Mouse (Mus musculus) kidney, embryonic 15.5 days (tissue): Measurements from ENCODE around the gene Casc1. TPM values are rescaled to one million over a fixed set of nuclear protein-coding genes. Genes with fewer than 3 reads are reported as not detected.
A peak's percentile ranks its signal among the peaks of the same experiment; 100 is the strongest.
"Not testable (repeated sequence)": the region's sequence is repeated elsewhere in the genome, so short reads cannot be mapped to it uniquely, and the experiment has no call there.

Source experiments
- ATAC-seq: fragments of 200-750 bp; cut with Nextera tagmentation; replicated peaks from 2 replicates; pipeline ENCODE4 v1.8.0; 2017; ENCODE audit warnings: moderate TSS enrichment; ENCODE audit not compliant: low FRiP score
- H3K27ac ChIP-seq: fragments of 300-500 bp; sonication (generic); 2 replicates; pipeline ENCODE4 v1.5.1; 2015; ENCODE audit warnings: mild to moderate bottlenecking, inconsistent platforms
- H3K27me3 ChIP-seq: fragments of 300-500 bp; sonication (generic); 2 replicates; pipeline ENCODE4 v1.6.1; 2015; ENCODE audit warnings: inconsistent platforms
- H3K36me3 ChIP-seq: fragments of 300-500 bp; sonication (generic); 2 replicates; pipeline ENCODE4 v1.6.1; 2015; ENCODE audit warnings: inconsistent platforms
- H3K4me1 ChIP-seq: fragments of 300-500 bp; sonication (generic); 2 replicates; pipeline ENCODE4 v1.6.1; 2015; ENCODE audit warnings: inconsistent platforms
- H3K4me2 ChIP-seq: fragments of 300-500 bp; sonication (generic); 2 replicates; pipeline ENCODE4 v1.6.1; 2015; ENCODE audit warnings: moderate library complexity, mild to moderate bottlenecking, inconsistent platforms
- H3K4me3 ChIP-seq: fragments of 300-500 bp; sonication (generic); replicated peaks from 2 replicates; pipeline ENCODE4 v1.5.1; 2015; ENCODE audit warnings: mild to moderate bottlenecking, inconsistent platforms
- H3K9ac ChIP-seq: fragments of 300-500 bp; sonication (generic); 2 replicates; pipeline ENCODE4 v1.6.1; 2015; ENCODE audit warnings: mild to moderate bottlenecking, inconsistent platforms
- H3K9me3 ChIP-seq: fragments of 300-500 bp; sonication (generic); replicated peaks from 2 replicates; pipeline ENCODE4 v1.6.1; 2016; ENCODE audit warnings: inconsistent platforms
- WGBS: fragments of 180-500 bp; shearing (Covaris S2); methylation state at CpG from one replicate; pipeline ENCODE4 v1.1.7; 2015; ENCODE audit warnings: mixed read lengths; 5-methylcytosine and 5-hydroxymethylcytosine counted together
- polyA plus RNA-seq: library from polyadenylated mRNA; unstranded; fragments of >200 nt; fragmentation: Nextera tagmentation; extraction: Ambion mirVana; gene quantifications from 2 replicates; pipeline ENCODE4 v1.2.1, GENCODE M21; 2015

The Casc1 gene
- polyA plus RNA-seq, 1 experiment from 2014 or later, result 0.78 TPM

GRCm38 (mm10) chr6:145132969-145133368 lies 77.8 kb downstream of the Casc1 start:
- H3K9ac ChIP-seq, H3K36me3 ChIP-seq, H3K4me2 ChIP-seq, H3K27me3 ChIP-seq, H3K27ac ChIP-seq, ATAC-seq, H3K9me3 ChIP-seq, H3K4me3 ChIP-seq: not testable (repeated sequence)
- WGBS, result 65% methylated on average over 5 of the region's 5 CpGs
- peaks cover 10% of the 10 kb centered on the region; the same call in 1 of the 2 replicates for H3K4me1 ChIP-seq

DNA sequence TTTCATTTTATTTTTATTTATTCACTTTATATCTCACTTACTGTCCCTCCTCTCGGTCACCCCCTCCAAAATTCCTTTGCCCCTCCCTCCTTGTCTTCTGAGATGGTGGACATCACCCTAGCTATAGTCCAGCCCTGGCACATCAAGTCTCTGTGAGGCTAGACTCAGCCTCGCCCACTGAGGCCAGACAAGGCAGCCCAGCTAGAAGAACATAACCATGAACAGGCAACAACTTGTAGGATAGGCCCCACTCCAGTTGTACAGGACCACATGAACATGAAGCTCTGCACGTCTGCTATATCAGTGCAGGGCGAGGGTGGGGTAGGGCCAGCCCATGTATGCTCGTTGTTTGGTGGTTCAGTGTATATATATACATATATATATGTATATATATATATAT lies 78.8 kb downstream of the Casc1 start:
- Histone ChIP-seq H3K9ac (no peak overlapping the region), H3K4me1 (peaks cover 10% of the 10 kb centered on the region; the same call in 1 of the 2 replicates), H3K36me3 (no peaks in the 10 kb centered on the region), H3K9me3 (no peaks in the 10 kb centered on the region), H3K4me3 (no peak overlapping the region), H3K27ac (no peak overlapping the region), H3K4me2 (no peak overlapping the region), H3K27me3 (no peaks in the 10 kb centered on the region)
- 93% methylated on average over 5 of the region's 5 CpGs for WGBS
- ATAC-seq, result no peak

- no peak overlapping the region for H3K4me2 ChIP-seq
- H3K4me1 ChIP-seq, result peaks cover 9% of the 10 kb centered on the region
- no peak overlapping the region for H3K27ac ChIP-seq
- H3K36me3 ChIP-seq, result no peaks in the 10 kb centered on the region
- no peaks in the 10 kb centered on the region for H3K9me3 ChIP-seq
- ATAC-seq, result no peak
- H3K4me3 ChIP-seq, result no peak overlapping the region
- no peaks in the 10 kb centered on the region for H3K27me3 ChIP-seq
- WGBS, result 82% methylated on average over 4 of the region's 4 CpGs
- no peak overlapping the region for H3K9ac ChIP-seq
Observed at GRCm38 (mm10) chr6:145129563-145129962, 81.2 kb downstream of the Casc1 start.

DNA sequence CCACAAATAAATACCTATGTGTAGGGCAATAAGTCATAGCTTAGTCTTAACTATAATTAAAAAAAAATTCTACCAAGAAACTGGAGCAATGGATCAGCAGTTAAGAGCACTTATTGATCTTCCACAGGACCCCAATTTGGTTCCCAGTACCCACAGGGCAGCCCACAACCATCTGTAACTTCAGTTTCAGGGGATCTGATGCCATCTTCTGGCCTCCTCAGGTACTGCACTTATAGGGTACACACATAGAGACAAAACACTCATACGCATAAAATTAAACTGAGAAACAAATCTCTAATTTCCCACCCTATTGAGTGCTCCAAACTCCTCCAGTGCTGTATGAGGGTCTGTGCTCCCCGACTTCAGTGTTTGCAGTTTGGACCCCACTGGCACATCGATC lies 83.2 kb downstream of the Casc1 start:
- Histone ChIP-seq H3K27ac (no peak overlapping the region), H3K9me3 (no peaks in the 10 kb centered on the region), H3K36me3 (no peaks in the 10 kb centered on the region), H3K9ac (no peak overlapping the region), H3K4me3 (no peak overlapping the region), H3K4me1 (peaks cover 9% of the 10 kb centered on the region), H3K27me3 (no peaks in the 10 kb centered on the region), H3K4me2 (no peak overlapping the region)
- no peak for ATAC-seq
- WGBS, result 96% methylated on average over 3 of the region's 3 CpGs

DNA sequence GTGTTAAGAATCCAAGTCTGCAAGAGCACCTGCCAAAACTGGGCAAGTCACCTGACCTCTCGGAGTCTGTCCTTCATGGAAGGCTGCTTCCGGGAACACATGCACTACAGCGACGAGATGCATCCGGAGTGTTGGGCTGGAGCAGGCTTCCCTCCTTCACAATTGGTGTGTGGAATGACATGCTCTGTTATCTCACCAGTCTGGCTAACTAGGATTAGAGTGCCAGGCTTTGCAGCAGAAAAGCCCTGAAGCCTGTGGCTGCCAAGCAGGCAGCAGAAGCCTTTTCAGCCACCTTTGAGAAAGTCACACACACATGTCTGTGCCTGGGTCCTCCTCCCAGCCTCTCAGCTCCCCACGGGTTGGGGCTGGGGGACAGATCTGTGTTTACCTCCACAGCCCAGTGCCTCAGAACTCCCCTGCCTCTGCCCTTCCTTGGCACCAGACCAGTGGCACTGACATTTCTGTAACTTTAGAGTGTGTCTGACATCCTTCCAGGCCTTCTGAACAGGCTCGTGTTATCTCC lies 85.2 kb downstream of the Casc1 start:
- H3K27ac ChIP-seq, result peak overlapping the region; percentile 59
- peak; percentile 59 for ATAC-seq
- peaks cover 20% of the 10 kb centered on the region for H3K4me1 ChIP-seq
- no peaks in the 10 kb centered on the region for H3K9me3 ChIP-seq
- H3K4me3 ChIP-seq, result no peak overlapping the region
- H3K27me3 ChIP-seq, result no peaks in the 10 kb centered on the region
- 27% methylated on average over 7 of the region's 7 CpGs for WGBS
- H3K36me3 ChIP-seq, result no peaks in the 10 kb centered on the region
- no peak overlapping the region for H3K4me2 ChIP-seq
- no peak overlapping the region for H3K9ac ChIP-seq

Other genes starting within 250 kb of the Casc1 start
- 9.1 and 9.5 TPM in 2 replicates for gene Bcat1, start 134.8 kb downstream of the Casc1 start, polyA plus RNA-seq
- 1.4 and 2.1 TPM in 2 replicates for gene Lrmp, start 95.4 kb downstream of the Casc1 start, polyA plus RNA-seq
- 38.5 and 41.2 TPM in 2 replicates for gene Etfrf1, start 129 bp upstream of the Casc1 start, polyA plus RNA-seq
- gene Kras, start 39.2 kb upstream of the Casc1 start, polyA plus RNA-seq, result 73.8 and 76.3 TPM in 2 replicates